Mouse (Mus musculus) gastrocnemius, postnatal 36 days (tissue): ENCODE measurements around the gene Twist2. TPM values are rescaled to one million over a fixed set of nuclear protein-coding genes. Genes with fewer than 3 reads are reported as not detected.

Experiments
- DNase-seq, 2 experiments: peaks; one replicate each; pipeline ENCODE4 v3.0.0; 2022
- intact Hi-C: fragments of 180-260 bp; cut with DNase I; formaldehyde crosslinking; loops from one replicate; pipeline ENCODE4 v1.15.1; 2025
- total RNA-seq, 2 experiments: library from RNA; stranded (reverse); gene quantifications; 2 replicates each; pipeline ENCODE4 v1.2.3; 2021

Gene Twist2
- total RNA-seq, 2 experiments from 2014 or later = 1.4 to 1.6 TPM

GRCm38 (mm10) chr1:91872388-91873059 is 71.3 kb downstream of the Twist2 start:
- DNase-seq = no peak
- intact Hi-C loops = loop anchor here (5.0 to 10.0 kb wide), 3 partner anchors 268 to 350 kb away; no protein-coding TSS in a partner anchor

GRCm38 (mm10) chr1:91873572-91874285 is 72.5 kb downstream of the Twist2 start:
- intact Hi-C loops = loop anchor here (5.0 to 10.0 kb wide), 3 partner anchors 269 to 351 kb away; no protein-coding TSS in a partner anchor
- DNase-seq = no peak

- peak; percentile 70 to 72 for DNase-seq
- intact Hi-C loops = loop anchor here (5.0 to 10.0 kb wide), 3 partner anchors 270 to 352 kb away; no protein-coding TSS in a partner anchor
Observed at GRCm38 (mm10) chr1:91874633-91875032, 73.4 kb downstream of the Twist2 start.

GRCm38 (mm10) chr1:91875042-91875720 is 73.9 kb downstream of the Twist2 start:
- DNase-seq = no peak
- intact Hi-C loops = loop anchor here (10.0 kb wide), 1 partner anchor 270 kb away; no protein-coding TSS in a partner anchor

- intact Hi-C loops = loop anchor here (10.0 kb wide), 1 partner anchor 274 kb away; no protein-coding TSS in a partner anchor
- DNase-seq = no peak
Observed at GRCm38 (mm10) chr1:91878696-91879095, 77.4 kb downstream of the Twist2 start.

GRCm38 (mm10) chr1:91880156-91880555 is 78.9 kb downstream of the Twist2 start:
- DNase-seq = no peak
- intact Hi-C loops = no loop called here

- intact Hi-C loops = no loop called here
- DNase-seq = no peak
Observed at GRCm38 (mm10) chr1:91880899-91881298, 79.6 kb downstream of the Twist2 start.

GRCm38 (mm10) chr1:91883115-91883514 is 81.9 kb downstream of the Twist2 start:
- DNase-seq = no peak
- intact Hi-C loops = no loop called here

GRCm38 (mm10) chr1:91893598-91893997 is 92.3 kb downstream of the Twist2 start:
- no peak for DNase-seq
- intact Hi-C loops = no loop called here

- DNase-seq = no peak
- intact Hi-C loops = no loop called here
Observed at GRCm38 (mm10) chr1:91894286-91894685, 93.0 kb downstream of the Twist2 start.

GRCm38 (mm10) chr1:91897078-91897477 is 95.8 kb downstream of the Twist2 start:
- intact Hi-C loops = no loop called here
- DNase-seq = no peak
